Mouse (Mus musculus) hindbrain, embryonic 15.5 days (tissue): ENCODE data around the gene Olfr688. TPM values are rescaled to one million over a fixed set of nuclear protein-coding genes. Genes with fewer than 3 reads are reported as not detected.

Source experiments
- ATAC-seq: fragments of 200-750 bp; cut with Nextera tagmentation; 2 replicates; pipeline ENCODE4 v1.8.0; 2017; ENCODE audit warnings: low read depth, moderate number of reproducible peaks, moderate TSS enrichment; ENCODE audit not compliant: low FRiP score
- H3K27ac ChIP-seq: fragments of 300-500 bp; sonication (generic); replicated peaks from 2 replicates; pipeline ENCODE4 v1.5.1; 2015; ENCODE audit warnings: mild to moderate bottlenecking, inconsistent platforms
- H3K27me3 ChIP-seq: fragments of 300-500 bp; sonication (generic); 2 replicates; pipeline ENCODE4 v1.6.1; 2015; ENCODE audit warnings: control low read depth, inconsistent platforms
- H3K36me3 ChIP-seq: fragments of 300-500 bp; sonication (generic); 2 replicates; pipeline ENCODE4 v1.6.1; 2015; ENCODE audit warnings: control low read depth, inconsistent platforms
- H3K4me1 ChIP-seq: fragments of 300-500 bp; sonication (generic); replicated peaks from 2 replicates; pipeline ENCODE4 v1.6.1; 2015; ENCODE audit warnings: control low read depth, inconsistent platforms
- H3K4me2 ChIP-seq: fragments of 300-500 bp; sonication (generic); 2 replicates; pipeline ENCODE4 v1.6.1; 2015; ENCODE audit warnings: moderate library complexity, mild to moderate bottlenecking, inconsistent platforms
- H3K4me3 ChIP-seq: fragments of 300-500 bp; sonication (generic); 2 replicates; pipeline ENCODE4 v1.5.1; 2015; ENCODE audit warnings: mild to moderate bottlenecking, inconsistent platforms
- H3K9ac ChIP-seq: fragments of 300-500 bp; sonication (generic); 2 replicates; pipeline ENCODE4 v1.6.1; 2015; ENCODE audit warnings: inconsistent platforms
- H3K9me3 ChIP-seq: fragments of 300-500 bp; sonication (generic); 2 replicates; pipeline ENCODE4 v1.6.1; 2016; ENCODE audit warnings: control low read depth, inconsistent platforms
- WGBS: fragments of 180-500 bp; shearing (Covaris S2); methylation state at CpG from one replicate; pipeline ENCODE4 v1.1.7; 2015; 5-methylcytosine and 5-hydroxymethylcytosine counted together
- polyA plus RNA-seq: library from polyadenylated mRNA; unstranded; fragments of >200 nt; fragmentation: Nextera tagmentation; extraction: Ambion mirVana; gene quantifications from 2 replicates; pipeline ENCODE4 v1.2.1, GENCODE M21; 2015

The Olfr688 gene
- polyA plus RNA-seq: not detected in 2 replicates

DNA sequence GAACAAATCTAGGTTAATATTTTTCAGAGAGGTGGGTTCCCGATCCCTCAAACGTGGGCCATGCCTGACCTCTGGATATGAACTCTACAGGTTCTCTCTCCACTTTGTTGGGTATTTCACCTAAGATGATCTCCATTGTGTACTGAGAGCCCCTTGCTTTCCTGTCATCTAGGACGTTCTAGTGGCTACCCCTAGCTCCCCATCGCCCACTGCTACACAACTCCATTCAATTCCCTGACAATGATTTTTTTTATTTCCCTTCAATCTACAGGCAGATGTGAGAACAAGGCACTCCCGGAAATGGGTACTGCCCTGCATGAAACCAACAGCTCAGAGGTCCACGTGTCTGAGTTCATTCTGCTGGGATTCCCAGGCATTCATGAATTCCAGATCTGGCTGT is at the start of gene Olfr688:
Olfr688 (plus strand) TSS at position 301 of the 400 bp plus-strand sequence.
- H3K36me3 ChIP-seq: no peaks in the 10 kb centered on the region
- H3K27me3 ChIP-seq: no peaks in the 10 kb centered on the region
- 81% methylated on average over 6 of the region's 6 CpGs for WGBS
- H3K27ac ChIP-seq: no peak within 1 kb of the TSS
- H3K4me1 ChIP-seq: no peaks in the 10 kb centered on the region
- H3K9ac ChIP-seq: no peak within 1 kb of the TSS
- H3K4me2 ChIP-seq: no peak within 1 kb of the TSS
- no peak within 1 kb of the TSS for H3K4me3 ChIP-seq
- H3K9me3 ChIP-seq: no peaks in the 10 kb centered on the region
- no peak for ATAC-seq

DNA sequence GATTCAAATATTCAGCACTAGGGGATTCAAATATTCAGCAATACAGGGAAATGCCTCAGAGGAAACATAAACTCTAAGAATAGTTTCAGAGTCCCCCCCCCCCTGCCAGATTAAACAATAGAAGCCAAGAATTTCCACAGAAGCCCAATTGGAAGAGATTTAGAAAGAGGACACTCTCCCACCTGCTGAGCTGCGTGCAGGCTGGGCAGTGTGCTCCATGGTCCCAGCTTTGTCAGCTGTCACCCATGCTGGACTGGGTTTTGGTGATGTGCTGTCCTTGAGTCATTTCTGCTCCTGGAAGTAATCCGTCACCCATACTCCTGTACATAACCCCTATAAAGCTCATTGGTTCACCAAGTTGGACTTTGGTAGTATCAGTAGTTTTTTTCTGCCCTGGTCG is 40.2 kb upstream of the Olfr688 start:
- Histone ChIP-seq H3K9me3 (no peaks in the 10 kb centered on the region), H3K4me1 (no peaks in the 10 kb centered on the region), H3K9ac (no peak overlapping the region), H3K27me3 (no peaks in the 10 kb centered on the region), H3K27ac (no peak overlapping the region), H3K4me2 (no peak overlapping the region), H3K4me3 (no peak overlapping the region), H3K36me3 (no peaks in the 10 kb centered on the region)
- ATAC-seq: no peak
- 90% methylated on average over 3 of the region's 3 CpGs for WGBS

DNA sequence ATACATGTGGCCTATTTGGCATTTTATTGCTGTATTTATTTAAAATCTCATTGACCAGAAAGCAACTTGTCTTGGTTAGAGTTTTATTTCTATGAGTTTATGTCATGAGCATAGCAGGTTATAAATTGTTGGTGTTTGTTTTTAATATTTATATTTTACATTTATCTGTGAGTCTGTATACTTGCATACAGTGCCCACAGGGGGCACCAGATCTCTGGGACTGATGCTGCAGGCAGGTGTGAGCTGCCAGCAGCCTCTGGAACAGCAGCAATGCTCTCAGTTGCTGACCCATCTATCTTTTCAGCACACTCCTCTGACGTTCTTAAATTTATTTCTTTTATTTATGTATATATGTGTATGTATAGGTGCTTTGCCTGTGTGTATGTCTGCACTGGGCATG is 39.7 kb upstream of the Olfr688 start:
- H3K27me3 ChIP-seq: no peaks in the 10 kb centered on the region
- H3K9ac ChIP-seq: no peak overlapping the region
- 73% methylated on average over 1 of the region's 1 CpGs for WGBS
- ATAC-seq: no peak
- H3K27ac ChIP-seq: no peak overlapping the region
- no peak overlapping the region for H3K4me3 ChIP-seq
- no peaks in the 10 kb centered on the region for H3K4me1 ChIP-seq
- no peaks in the 10 kb centered on the region for H3K36me3 ChIP-seq
- no peak overlapping the region for H3K4me2 ChIP-seq
- no peaks in the 10 kb centered on the region for H3K9me3 ChIP-seq

DNA sequence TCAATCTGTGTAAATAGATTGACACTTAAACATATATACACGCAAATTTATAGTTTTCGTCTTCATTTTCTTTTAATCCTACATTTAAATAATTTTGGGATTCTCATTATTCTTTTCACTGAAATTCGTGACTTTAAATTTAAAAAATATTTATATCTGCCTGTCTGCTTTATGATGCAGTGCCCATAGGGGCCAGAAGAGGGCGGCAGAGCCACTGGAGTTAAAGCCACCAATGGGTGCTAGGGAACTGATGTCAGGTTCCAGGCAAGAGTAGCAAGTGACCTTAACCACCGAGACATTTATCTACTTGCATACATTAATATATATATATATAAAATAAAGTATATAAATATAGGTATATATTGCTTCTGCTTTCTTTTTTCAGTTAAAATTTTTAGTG is 31.2 kb upstream of the Olfr688 start:
- 69% methylated on average over 5 of the region's 5 CpGs for WGBS
- Histone ChIP-seq H3K4me3 (no peak overlapping the region), H3K4me2 (no peak overlapping the region), H3K9ac (no peak overlapping the region), H3K36me3 (no peaks in the 10 kb centered on the region), H3K4me1 (no peaks in the 10 kb centered on the region), H3K27ac (no peak overlapping the region), H3K9me3 (no peaks in the 10 kb centered on the region), H3K27me3 (no peaks in the 10 kb centered on the region)
- ATAC-seq: no peak

DNA sequence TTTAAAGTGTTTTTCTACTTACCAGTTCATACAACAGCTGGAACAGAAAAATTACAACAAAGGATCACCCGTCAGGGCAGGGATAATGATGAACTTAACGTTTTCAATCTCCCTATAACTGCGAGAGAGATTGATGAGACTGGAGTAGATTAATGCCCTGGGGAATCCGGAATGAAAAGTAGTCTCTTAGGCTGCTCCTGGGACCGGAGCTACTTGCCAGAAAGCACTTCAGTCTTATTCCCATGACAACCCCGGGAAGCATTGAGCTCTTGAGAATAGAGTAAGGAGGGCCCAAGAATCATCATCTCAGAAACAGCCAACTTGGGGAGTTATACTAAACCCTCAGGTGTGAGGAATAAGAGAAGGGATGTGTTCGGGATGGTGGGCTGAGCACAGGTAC is 15.5 kb upstream of the Olfr688 start:
- 62% methylated on average over 7 of the region's 7 CpGs for WGBS
- Histone ChIP-seq H3K27me3 (no peaks in the 10 kb centered on the region), H3K9ac (no peak overlapping the region), H3K4me3 (no peak overlapping the region), H3K4me2 (no peak overlapping the region), H3K4me1 (no peaks in the 10 kb centered on the region), H3K36me3 (no peaks in the 10 kb centered on the region), H3K27ac (no peak overlapping the region), H3K9me3 (no peaks in the 10 kb centered on the region)
- peak; percentile 69; the same call in 1 of the 2 replicates for ATAC-seq

DNA sequence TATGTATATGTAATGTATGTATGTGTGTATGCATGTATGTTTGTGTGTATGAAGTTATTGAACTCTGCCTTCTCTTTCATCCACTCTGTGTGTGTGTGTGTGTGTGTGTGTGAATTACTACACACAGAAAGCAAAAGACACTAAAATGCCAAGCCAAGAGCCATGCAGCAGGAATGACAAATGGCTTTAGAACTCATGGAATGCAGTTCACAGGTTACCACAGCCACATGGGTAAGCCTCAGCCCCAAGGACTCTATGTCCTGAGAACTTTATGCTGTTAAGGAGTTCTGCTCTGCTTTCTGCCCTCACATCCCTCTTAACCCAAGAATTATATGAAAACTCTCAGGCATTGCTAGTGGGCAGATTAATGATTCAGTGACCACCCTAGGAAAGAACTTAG is 2.2 kb downstream of the Olfr688 start:
- Histone ChIP-seq H3K27ac (no peak overlapping the region), H3K9me3 (no peaks in the 10 kb centered on the region)
- ATAC-seq: no peak

DNA sequence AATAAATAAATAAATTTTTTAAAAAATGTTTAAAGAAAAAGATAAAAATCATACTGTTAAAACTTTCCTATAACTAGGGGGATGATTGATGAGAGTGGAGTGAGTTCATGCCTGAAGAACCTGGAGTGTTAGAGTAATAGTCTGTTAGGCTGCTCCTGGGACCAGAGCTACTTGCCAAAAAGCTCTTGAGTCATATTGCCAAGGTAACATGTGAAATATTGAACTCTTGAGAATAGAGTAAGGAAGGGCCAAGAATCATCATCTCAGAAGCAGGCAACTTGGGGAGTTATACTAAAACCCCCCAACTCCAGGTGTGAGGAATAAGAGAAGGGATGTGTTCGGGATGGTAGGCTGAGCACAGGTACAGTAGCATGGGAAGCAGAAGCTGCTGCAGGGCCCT is 23.0 kb downstream of the Olfr688 start, which contains the start of gene Olfr689:
Olfr689 (plus strand) TSS at position 301 of the 400 bp plus-strand sequence.
- H3K9ac ChIP-seq: no peak within 1 kb of the TSS
- no peak within 1 kb of the TSS for H3K4me2 ChIP-seq
- H3K4me3 ChIP-seq: no peak within 1 kb of the TSS
- ATAC-seq: no peak
- 86% methylated on average over 1 of the region's 1 CpGs for WGBS
- H3K27ac ChIP-seq: no peak within 1 kb of the TSS
- H3K27me3 ChIP-seq: no peaks in the 10 kb centered on the region
- H3K36me3 ChIP-seq: no peaks in the 10 kb centered on the region
- H3K9me3 ChIP-seq: no peaks in the 10 kb centered on the region
- no peaks in the 10 kb centered on the region for H3K4me1 ChIP-seq

More for the DNA sequence above, 2.2 kb downstream of the Olfr688 start:
- Histone ChIP-seq H3K36me3 (no peaks in the 10 kb centered on the region), H3K27me3 (no peaks in the 10 kb centered on the region), H3K4me2 (no peak overlapping the region), H3K9ac (no peak overlapping the region), H3K4me1 (no peaks in the 10 kb centered on the region), H3K4me3 (no peak overlapping the region)

DNA sequence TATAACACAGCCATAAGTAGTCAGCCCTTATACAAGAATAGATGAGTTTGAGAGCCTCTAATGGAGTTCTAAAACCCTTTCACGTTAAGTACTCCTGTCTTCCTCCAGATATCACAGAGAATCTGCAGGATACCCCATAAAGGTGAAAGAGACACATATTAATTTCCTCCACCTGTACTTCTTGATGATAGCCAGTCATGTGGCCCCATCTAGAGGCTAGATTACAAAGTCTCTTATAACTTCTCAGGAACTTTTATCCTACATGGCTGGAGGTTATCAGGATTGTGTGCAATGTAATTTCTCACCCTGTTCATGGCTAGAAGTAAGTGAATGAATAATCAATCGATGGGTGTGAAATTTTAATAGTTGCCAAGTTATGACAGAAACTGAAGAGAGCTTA is 37.4 kb downstream of the Olfr688 start:
- WGBS: 81% methylated on average over 2 of the region's 2 CpGs
- no peaks in the 10 kb centered on the region for H3K4me1 ChIP-seq
- ATAC-seq: no peak

DNA sequence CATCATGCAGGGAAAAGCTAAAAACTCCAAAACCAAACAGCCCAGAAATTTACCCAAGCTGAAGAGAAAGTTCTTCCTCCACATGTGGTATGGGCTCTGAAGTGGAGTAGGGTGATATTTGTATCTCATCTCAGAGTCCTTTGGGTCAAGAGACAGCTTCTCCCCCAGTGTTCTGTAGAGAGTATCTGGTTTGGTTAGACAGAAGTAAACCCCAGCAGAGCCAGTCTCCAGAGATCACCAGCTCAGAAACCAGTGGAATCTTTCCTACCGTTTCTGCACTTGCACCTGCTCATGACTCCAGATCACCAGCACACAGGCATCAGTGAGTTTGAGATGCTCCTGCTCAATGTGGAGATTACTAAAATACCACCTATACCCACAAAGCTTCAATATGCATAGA is 46.1 kb downstream of the Olfr688 start, which contains the start of gene Olfr690:
Olfr690 (minus strand) TSS at position 101 of the 400 bp plus-strand sequence.
- Histone ChIP-seq H3K4me1 (no peaks in the 10 kb centered on the region), H3K27me3 (no peaks in the 10 kb centered on the region)
- 83% methylated on average over 1 of the region's 1 CpGs for WGBS

More for the DNA sequence above, 37.4 kb downstream of the Olfr688 start:
- H3K4me3 ChIP-seq: no peak overlapping the region
- no peak overlapping the region for H3K9ac ChIP-seq
- H3K4me2 ChIP-seq: no peak overlapping the region
- no peak overlapping the region for H3K27ac ChIP-seq
- no peaks in the 10 kb centered on the region for H3K9me3 ChIP-seq
- H3K27me3 ChIP-seq: no peaks in the 10 kb centered on the region
- H3K36me3 ChIP-seq: no peaks in the 10 kb centered on the region

More for the DNA sequence above, 46.1 kb downstream of the Olfr688 start, which contains the start of gene Olfr690:
- no peaks in the 10 kb centered on the region for H3K36me3 ChIP-seq
- no peaks in the 10 kb centered on the region for H3K9me3 ChIP-seq
- no peak within 1 kb of the TSS for H3K27ac ChIP-seq
- ATAC-seq: no peak
- H3K4me3 ChIP-seq: no peak within 1 kb of the TSS
- H3K4me2 ChIP-seq: no peak within 1 kb of the TSS
- no peak within 1 kb of the TSS for H3K9ac ChIP-seq

Other genes with a start within 250 kb of the Olfr688 start
- gene Olfr677, start 236.7 kb upstream of the Olfr688 start, polyA plus RNA-seq: not detected in 2 replicates
- not detected in 2 replicates for gene Olfr678, start 223.6 kb upstream of the Olfr688 start, polyA plus RNA-seq
- not detected in 2 replicates for gene Olfr679, start 206.9 kb upstream of the Olfr688 start, polyA plus RNA-seq
- gene Olfr680-ps1, start 195.3 kb upstream of the Olfr688 start, polyA plus RNA-seq: not detected in 2 replicates
- not detected in 2 replicates for gene Olfr681, start 171.3 kb upstream of the Olfr688 start, polyA plus RNA-seq
- gene Olfr683, start 141.1 kb upstream of the Olfr688 start, polyA plus RNA-seq: not detected in 2 replicates
- gene Olfr684, start 124.4 kb upstream of the Olfr688 start, polyA plus RNA-seq: not detected in 2 replicates
- gene Olfr685, start 102.1 kb upstream of the Olfr688 start, polyA plus RNA-seq: not detected in 2 replicates
- gene Olfr686, start 80.6 kb upstream of the Olfr688 start, polyA plus RNA-seq: not detected in 2 replicates
- 0.03 and 0.05 TPM in 2 replicates for gene Olfr689, start 23.1 kb downstream of the Olfr688 start, polyA plus RNA-seq
- gene Olfr690, start 46.0 kb downstream of the Olfr688 start, polyA plus RNA-seq: not detected in 2 replicates
- 0.12 and 0.16 TPM in 2 replicates for gene Olfr691, start 54.2 kb downstream of the Olfr688 start, polyA plus RNA-seq
- not detected in 2 replicates for gene Olfr692, start 80.1 kb downstream of the Olfr688 start, polyA plus RNA-seq
- gene Gm5901, start 86.9 kb downstream of the Olfr688 start, polyA plus RNA-seq: not detected in 2 replicates
- 43.7 and 45.1 TPM in 2 replicates for gene Fam160a2, start 112.0 kb downstream of the Olfr688 start, polyA plus RNA-seq
- 0.08 and 0.12 TPM in 2 replicates for gene Cnga4, start 116.5 kb downstream of the Olfr688 start, polyA plus RNA-seq
- 5.2 and 5.5 TPM in 2 replicates for gene Cckbr, start 137.6 kb downstream of the Olfr688 start, polyA plus RNA-seq
- 37.6 and 41.2 TPM in 2 replicates for gene Cavin3, start 194.2 kb downstream of the Olfr688 start, polyA plus RNA-seq